Mouse (Mus musculus) thymus, adult 2 months (tissue): Measurements from ENCODE around the gene Tipin.

Experiments used
- CTCF ChIP-seq: fragments of 200-500 bp; IDR thresholded peaks from 2 replicates; pipeline ENCODE4 v1.5.1; 2012; ENCODE audit warnings: mild to moderate bottlenecking, control low read depth, low read length, moderate library complexity, borderline replicate concordance; ENCODE audit not compliant: control insufficient read depth, poor library complexity, insufficient read depth; ENCODE audit errors: extremely low read depth
- POLR2A ChIP-seq: fragments of 200-500 bp; IDR thresholded peaks from 2 replicates; pipeline ENCODE4 v1.6.1; 2012; ENCODE audit warnings: mild to moderate bottlenecking, low read length, control low read depth, moderate library complexity; ENCODE audit not compliant: control insufficient read depth, poor library complexity, insufficient read depth; ENCODE audit errors: extremely low read depth

DNA sequence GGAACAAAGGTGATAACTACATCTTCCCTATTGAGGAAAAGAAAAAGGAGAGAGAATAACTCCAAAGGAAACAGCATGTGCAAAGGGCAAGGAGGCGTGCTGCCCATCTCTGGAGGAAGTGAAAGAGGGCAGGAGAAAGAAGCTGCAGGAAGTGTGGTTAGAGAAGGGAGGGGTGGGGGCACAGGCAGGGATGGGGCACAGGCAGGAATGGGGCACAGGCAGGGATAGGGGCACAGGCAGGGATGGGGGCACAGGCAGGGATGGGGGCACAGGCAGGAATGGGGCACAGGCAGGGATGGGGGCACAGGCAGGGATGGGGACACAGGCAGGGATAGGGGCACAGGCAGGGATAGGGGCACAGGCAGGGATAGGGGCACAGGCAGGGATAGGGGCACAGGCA, 32.0 kb upstream of the Tipin start:
- no peak for TF ChIP-seq CTCF
- TF ChIP-seq POLR2A = no peak
